Mouse (Mus musculus): ENCODE results near the gene Ggt5.

DNA sequence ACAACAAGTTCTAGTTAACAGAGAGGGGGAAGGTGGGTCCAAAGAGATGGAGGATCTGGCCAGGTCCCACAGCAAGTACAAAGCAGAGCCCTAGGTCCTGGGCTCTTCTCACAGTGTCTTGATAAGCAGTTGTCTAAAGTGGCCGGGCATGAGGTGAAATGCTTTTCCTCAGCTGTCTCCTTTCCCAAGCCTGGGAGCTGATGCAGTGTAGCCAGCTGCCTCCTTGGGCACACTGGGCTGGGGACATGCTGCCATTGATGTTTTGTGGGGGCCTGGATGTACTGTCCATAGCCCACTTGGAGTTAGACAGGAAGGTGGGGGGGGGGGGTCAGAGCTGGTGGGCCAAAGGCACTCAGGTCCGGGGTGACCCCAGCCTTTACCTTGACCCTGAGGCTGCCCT lies 37.0 kb upstream of the Ggt5 start:
- no peak for TF ChIP-seq GATA1 (IDR thresholded peaks at IDR 0.05; ENCODE audit: borderline replicate concordance, low read length)
- TF ChIP-seq FLI1 (IDR thresholded peaks at IDR 0.05; ENCODE audit: low read length): no peak
